Mouse (Mus musculus): Measurements from ENCODE around the gene Tyk2. TPM values are rescaled to one million over a fixed set of nuclear protein-coding genes. Genes with fewer than 3 reads are reported as not detected.

Gene Tyk2
- polyA plus RNA-seq, 1 experiment, result 51.1 TPM

- WGBS, result 95% methylated on average over 14 of the region's 14 CpGs
- Histone ChIP-seq H3K27ac (ENCODE audit: control insufficient read depth, insufficient read depth, low read length) (no peak overlapping the region), H3K4me3 (ENCODE audit: control insufficient read depth, insufficient read depth, low read length) (no peak overlapping the region), H3K36me3 (ENCODE audit: control insufficient read depth, insufficient read depth, low read length) (peaks cover 54% of the 10 kb centered on the region), H3K4me1 (replicated peaks; ENCODE audit: control insufficient read depth, insufficient read depth, low read length) (peaks cover 8% of the 10 kb centered on the region), H3K27me3 (ENCODE audit: control insufficient read depth, insufficient read depth, low read length) (no peaks in the 10 kb centered on the region)
- no peak for DNase-seq
- TF ChIP-seq POLR2A (IDR thresholded peaks at IDR 0.05; ENCODE audit: control insufficient read depth, extremely low read depth, insufficient read depth, low read length, poor library complexity) (no peak), CTCF (IDR thresholded peaks at IDR 0.05; ENCODE audit: borderline replicate concordance, control insufficient read depth, extremely low read depth, insufficient read depth, low read length, poor library complexity) (no peak)
Measured at GRCm38 (mm10) chr9:21141922-21142321, 10.9 kb upstream of the Tyk2 start.

DNA sequence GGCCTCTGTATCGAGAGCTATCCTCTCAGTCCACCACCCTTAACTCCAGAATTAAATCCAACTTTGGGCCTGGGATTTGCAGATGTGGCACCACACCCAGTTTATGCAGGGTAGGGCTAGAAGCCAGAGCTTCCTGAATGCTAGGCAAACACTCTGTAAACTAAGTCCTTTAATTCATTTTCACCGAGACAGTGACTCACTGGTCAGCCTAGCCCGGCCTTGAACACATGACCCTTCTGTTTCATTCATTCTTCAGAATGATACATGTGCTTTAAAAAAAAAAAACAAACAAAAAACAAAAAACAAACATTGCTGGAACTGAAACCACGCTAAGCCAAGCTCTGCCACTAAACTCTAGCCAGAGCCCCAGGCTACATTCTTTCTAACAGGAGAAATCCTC lies 7.3 kb upstream of the Tyk2 start:
- Histone ChIP-seq H3K4me3 (ENCODE audit: control insufficient read depth, insufficient read depth, low read length) (no peak overlapping the region), H3K27ac (ENCODE audit: control insufficient read depth, insufficient read depth, low read length) (no peak overlapping the region), H3K27me3 (ENCODE audit: control insufficient read depth, insufficient read depth, low read length) (no peaks in the 10 kb centered on the region), H3K4me1 (replicated peaks; ENCODE audit: control insufficient read depth, insufficient read depth, low read length) (peaks cover 21% of the 10 kb centered on the region), H3K36me3 (ENCODE audit: control insufficient read depth, insufficient read depth, low read length) (peaks cover 41% of the 10 kb centered on the region)
- WGBS, result 91% methylated on average over 4 of the region's 4 CpGs
- TF ChIP-seq CTCF (IDR thresholded peaks at IDR 0.05; ENCODE audit: borderline replicate concordance, control insufficient read depth, extremely low read depth, insufficient read depth, low read length, poor library complexity) (no peak), POLR2A (IDR thresholded peaks at IDR 0.05; ENCODE audit: control insufficient read depth, extremely low read depth, insufficient read depth, low read length, poor library complexity) (no peak)
- no peak for DNase-seq

DNA sequence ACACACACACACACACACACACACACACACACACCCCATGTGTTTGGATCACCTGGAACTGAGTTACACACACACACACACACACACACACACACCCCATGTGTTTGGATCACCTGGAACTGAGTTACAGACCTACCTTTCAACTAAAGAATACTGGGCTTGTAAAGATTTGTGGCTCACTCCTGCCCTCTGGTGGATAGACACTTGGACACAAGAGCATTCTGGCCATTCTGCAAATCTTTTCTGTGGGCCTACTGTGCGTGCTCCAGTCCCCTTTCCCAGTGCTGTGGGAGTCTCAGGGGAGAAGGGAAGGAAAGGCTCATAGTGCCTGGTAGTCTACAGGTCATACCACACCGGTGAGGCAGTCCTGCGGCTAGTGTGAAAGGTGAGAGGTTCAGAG lies 6.2 kb upstream of the Tyk2 start:
- Histone ChIP-seq H3K36me3 (ENCODE audit: control insufficient read depth, insufficient read depth, low read length) (peaks cover 33% of the 10 kb centered on the region), H3K27me3 (ENCODE audit: control insufficient read depth, insufficient read depth, low read length) (no peaks in the 10 kb centered on the region), H3K4me3 (ENCODE audit: control insufficient read depth, insufficient read depth, low read length) (no peak overlapping the region), H3K4me1 (replicated peaks; ENCODE audit: control insufficient read depth, insufficient read depth, low read length) (peaks cover 30% of the 10 kb centered on the region), H3K27ac (ENCODE audit: control insufficient read depth, insufficient read depth, low read length) (no peak overlapping the region)
- WGBS, result 65% methylated on average over 3 of the region's 3 CpGs
- TF ChIP-seq POLR2A (IDR thresholded peaks at IDR 0.05; ENCODE audit: control insufficient read depth, extremely low read depth, insufficient read depth, low read length, poor library complexity), result no peak
- peak; percentile 49; the same call in 1 of the 2 replicates for TF ChIP-seq CTCF (IDR thresholded peaks at IDR 0.05; ENCODE audit: borderline replicate concordance, control insufficient read depth, extremely low read depth, insufficient read depth, low read length, poor library complexity)
- DNase-seq, result peak; percentile 70

- Histone ChIP-seq H3K4me1 (replicated peaks; ENCODE audit: control insufficient read depth, insufficient read depth, low read length) (peaks cover 34% of the 10 kb centered on the region), H3K36me3 (ENCODE audit: control insufficient read depth, insufficient read depth, low read length) (peaks cover 25% of the 10 kb centered on the region), H3K27ac (ENCODE audit: control insufficient read depth, insufficient read depth, low read length) (peak overlapping the region; percentile 52), H3K4me3 (ENCODE audit: control insufficient read depth, insufficient read depth, low read length) (no peak overlapping the region), H3K27me3 (ENCODE audit: control insufficient read depth, insufficient read depth, low read length) (no peaks in the 10 kb centered on the region)
- DNase-seq, result peak; percentile 23
- WGBS, result 5% methylated on average over 6 of the region's 6 CpGs
- TF ChIP-seq CTCF (IDR thresholded peaks at IDR 0.05; ENCODE audit: borderline replicate concordance, control insufficient read depth, extremely low read depth, insufficient read depth, low read length, poor library complexity) (no peak), POLR2A (IDR thresholded peaks at IDR 0.05; ENCODE audit: control insufficient read depth, extremely low read depth, insufficient read depth, low read length, poor library complexity) (no peak)
Measured at GRCm38 (mm10) chr9:21136401-21136800, 5.4 kb upstream of the Tyk2 start.

DNA sequence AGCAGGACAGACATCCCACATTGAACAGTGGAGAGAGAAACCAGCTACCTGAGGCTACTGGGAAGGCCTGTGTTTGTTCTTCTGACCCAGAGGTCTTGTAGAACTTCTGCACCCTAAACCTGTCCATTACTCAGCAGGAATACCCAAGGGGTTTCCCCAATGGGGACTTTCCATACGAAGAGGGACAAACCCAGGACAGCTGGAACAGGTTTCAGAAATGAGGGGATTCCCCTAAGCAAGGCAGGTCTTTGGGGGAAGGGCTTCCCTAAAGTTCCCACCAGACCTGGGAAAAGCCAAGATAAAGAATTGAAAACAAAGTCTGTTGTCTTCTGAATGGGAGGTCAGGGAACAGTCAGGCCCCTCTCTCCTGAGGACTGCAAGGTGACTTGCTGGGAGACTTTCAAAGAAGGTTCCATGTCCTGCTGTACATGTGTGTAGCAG lies 4.9 kb upstream of the Tyk2 start:
- Histone ChIP-seq H3K36me3 (ENCODE audit: control insufficient read depth, insufficient read depth, low read length) (peaks cover 20% of the 10 kb centered on the region), H3K27ac (ENCODE audit: control insufficient read depth, insufficient read depth, low read length) (peak overlapping the region; percentile 52), H3K4me3 (ENCODE audit: control insufficient read depth, insufficient read depth, low read length) (no peak overlapping the region), H3K27me3 (ENCODE audit: control insufficient read depth, insufficient read depth, low read length) (no peaks in the 10 kb centered on the region), H3K4me1 (replicated peaks; ENCODE audit: control insufficient read depth, insufficient read depth, low read length) (peaks cover 35% of the 10 kb centered on the region)
- WGBS, result 23% methylated on average over 1 of the region's 1 CpGs
- DNase-seq, result no peak
- TF ChIP-seq CTCF (IDR thresholded peaks at IDR 0.05; ENCODE audit: borderline replicate concordance, control insufficient read depth, extremely low read depth, insufficient read depth, low read length, poor library complexity) (no peak), POLR2A (IDR thresholded peaks at IDR 0.05; ENCODE audit: control insufficient read depth, extremely low read depth, insufficient read depth, low read length, poor library complexity) (no peak)

DNA sequence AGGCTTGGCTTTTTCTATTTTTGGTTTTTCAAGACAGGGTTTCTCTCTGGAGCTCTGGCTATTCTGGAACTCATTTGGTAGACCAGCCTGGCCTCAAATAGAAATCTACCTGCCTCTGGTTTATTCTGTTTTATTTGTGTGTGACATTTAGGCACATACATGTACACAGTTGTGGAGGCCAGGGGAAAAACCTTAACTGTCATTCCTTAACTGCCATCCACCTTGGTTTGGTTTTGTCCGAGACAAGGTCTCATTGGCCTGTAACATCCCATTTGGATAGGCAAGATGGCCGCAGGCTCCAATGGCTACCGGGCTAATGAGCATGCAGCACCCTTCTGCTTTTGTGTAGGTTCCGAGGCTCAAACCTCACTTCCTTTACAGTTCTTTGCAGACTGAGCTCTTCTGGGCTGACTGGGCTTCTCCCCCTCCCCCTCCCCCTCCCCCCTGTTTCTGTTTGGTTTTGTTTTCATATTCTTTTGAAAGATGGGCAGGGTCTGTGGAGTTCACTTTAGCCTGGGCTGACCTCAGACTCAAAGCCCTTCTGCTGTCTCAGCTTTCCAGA lies 4.4 kb upstream of the Tyk2 start:
- DNase-seq, result no peak
- Histone ChIP-seq H3K4me1 (replicated peaks; ENCODE audit: control insufficient read depth, insufficient read depth, low read length) (peaks cover 37% of the 10 kb centered on the region), H3K27ac (ENCODE audit: control insufficient read depth, insufficient read depth, low read length) (peak overlapping the region; percentile 50; the same call in 1 of the 2 replicates), H3K36me3 (ENCODE audit: control insufficient read depth, insufficient read depth, low read length) (peaks cover 15% of the 10 kb centered on the region), H3K27me3 (ENCODE audit: control insufficient read depth, insufficient read depth, low read length) (no peaks in the 10 kb centered on the region), H3K4me3 (ENCODE audit: control insufficient read depth, insufficient read depth, low read length) (no peak overlapping the region)
- WGBS, result 65% methylated on average over 4 of the region's 4 CpGs
- TF ChIP-seq CTCF (IDR thresholded peaks at IDR 0.05; ENCODE audit: borderline replicate concordance, control insufficient read depth, extremely low read depth, insufficient read depth, low read length, poor library complexity), result no peak
- TF ChIP-seq POLR2A (IDR thresholded peaks at IDR 0.05; ENCODE audit: control insufficient read depth, extremely low read depth, insufficient read depth, low read length, poor library complexity), result no peak
